Mouse (Mus musculus) urinary bladder, postnatal 25 days (tissue): ENCODE measurements at regions not wholly inside any gene's neighbourhood (a gene's known extent, or its start where the extent isn't known, plus 50 kb on each side); places are given as distances from the start of the nearest gene placed in this dataset.

Experiments
- DNase-seq: peaks from one replicate; pipeline ENCODE4 v3.0.0; 2022; ENCODE audit warnings: low spot score

DNA sequence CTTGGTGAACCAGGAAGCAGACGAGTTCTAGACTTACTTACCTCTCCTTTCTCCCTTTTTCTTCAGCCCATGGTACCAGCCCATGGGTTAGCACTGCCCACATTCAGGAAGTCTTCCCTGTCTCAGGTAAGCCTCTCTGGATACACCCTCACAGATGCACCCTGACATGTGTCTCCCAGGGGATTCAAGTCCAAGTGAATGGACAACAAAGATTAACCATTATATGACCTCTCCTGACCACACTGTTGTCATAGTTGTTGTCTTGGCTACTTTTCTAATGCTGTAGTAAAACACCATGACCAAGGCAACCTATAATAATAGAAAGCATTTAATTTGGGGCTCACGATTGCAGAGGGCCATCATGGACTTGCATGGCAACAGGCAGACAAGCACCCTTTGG lies 98.8 kb upstream of the Vash1 start:
- DNase-seq: no peak

DNA sequence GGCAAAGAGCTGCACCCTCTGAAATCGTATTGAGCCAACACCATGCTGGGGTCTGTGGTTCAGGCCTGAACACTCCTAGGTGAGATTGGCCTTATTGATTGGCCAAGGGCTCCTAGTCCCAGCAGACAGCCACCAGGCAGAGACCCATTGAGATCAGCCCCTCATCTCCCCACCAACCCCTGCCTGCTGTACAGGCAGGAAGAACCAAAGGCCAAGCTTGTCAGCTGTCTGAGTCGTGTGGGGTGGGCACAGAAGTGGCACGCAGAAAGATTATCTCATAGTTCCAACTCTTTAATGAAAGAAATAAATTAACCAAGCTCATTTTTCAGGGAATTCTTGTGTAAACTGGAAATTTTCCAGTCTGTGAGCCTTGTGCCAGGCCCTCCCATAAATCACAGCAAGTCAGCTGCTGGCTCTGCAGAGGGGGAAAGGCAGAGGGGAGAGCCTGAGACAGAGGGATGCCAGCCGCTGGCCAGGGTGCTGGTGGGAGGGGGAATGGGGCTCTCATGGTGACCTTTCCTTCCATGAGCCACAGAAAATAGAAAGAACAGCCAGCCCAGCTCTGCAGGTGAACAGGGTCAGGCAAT lies 98.3 kb upstream of the Vash1 start:
- DNase-seq: no peak

DNA sequence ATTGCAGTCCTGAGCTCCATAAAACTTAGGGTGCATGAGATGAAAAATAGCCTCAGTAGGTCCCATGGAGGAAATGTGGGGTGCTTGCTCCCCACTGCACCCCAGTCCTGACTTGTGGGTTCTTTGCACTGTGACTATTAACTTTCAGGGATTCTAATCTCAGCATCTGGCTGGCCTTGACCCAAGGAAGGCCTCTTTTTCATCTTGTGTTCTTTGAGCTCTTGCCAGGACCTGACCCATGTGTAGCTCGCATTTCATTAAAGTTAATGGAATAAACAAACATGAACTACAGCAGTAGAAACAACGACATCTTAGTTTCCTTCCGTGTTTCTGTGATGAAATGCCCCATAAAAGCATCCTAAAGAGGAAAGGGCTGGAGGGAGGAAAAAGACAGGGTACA lies 96.4 kb upstream of the Vash1 start:
- DNase-seq: no peak

DNA sequence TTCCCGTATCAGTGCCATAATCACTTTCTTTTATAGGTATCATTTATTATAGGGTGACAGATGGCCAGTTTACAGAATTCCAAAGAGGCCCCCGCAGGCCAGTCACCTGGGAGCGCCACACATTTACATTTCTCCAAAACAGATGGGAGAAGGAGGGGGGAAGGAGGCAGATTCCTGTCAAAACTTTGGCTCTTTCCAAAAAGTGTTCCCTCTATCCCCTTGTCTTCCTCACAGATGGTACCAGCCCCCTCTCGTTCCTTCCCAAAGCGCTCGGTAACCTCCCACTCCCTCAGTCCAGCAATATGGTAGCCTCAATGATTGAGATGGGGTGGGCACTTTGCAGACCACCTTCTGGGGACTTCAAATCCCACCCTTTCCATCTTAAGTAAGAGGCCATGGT lies 90.5 kb upstream of the Vash1 start:
- no peak for DNase-seq

DNA sequence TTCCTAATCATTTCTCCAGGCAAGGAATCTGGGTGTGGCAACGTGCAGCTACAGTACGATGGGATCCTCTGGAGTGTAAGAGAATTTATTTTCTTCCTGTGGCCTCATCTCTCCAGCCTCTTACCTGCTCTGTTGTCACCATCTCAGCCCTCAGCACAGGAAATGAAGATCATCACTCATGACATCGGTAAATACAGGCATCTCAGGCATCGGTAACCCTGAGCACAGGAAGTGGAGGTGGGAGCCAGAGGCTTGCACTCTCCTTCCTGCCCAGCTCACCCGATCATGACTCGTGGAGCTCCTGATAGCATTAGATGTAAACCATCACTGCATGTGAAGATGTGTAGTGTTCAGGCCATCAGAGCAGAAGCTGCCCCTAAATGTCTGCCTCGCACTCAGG lies 86.0 kb upstream of the Vash1 start:
- DNase-seq: no peak

DNA sequence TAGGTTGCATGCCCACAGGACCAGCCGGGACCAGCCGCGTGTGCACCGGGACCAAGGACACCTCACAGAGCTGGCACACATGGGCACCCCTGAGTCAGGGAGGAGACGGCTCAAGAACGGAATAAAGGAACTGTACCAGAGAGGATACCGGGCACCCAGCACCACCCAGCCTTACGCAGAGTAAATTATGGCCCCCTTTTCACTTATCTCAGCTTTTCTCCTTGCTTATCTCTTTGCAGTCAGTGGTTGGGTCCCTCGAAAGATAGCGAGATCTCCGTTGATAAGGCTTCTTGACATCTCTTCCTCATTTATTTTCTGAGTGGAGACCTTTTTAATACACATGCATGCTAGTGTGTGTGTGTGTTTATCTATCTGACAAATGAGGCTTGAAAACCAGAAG lies 83.9 kb upstream of the Vash1 start:
- no peak for DNase-seq

DNA sequence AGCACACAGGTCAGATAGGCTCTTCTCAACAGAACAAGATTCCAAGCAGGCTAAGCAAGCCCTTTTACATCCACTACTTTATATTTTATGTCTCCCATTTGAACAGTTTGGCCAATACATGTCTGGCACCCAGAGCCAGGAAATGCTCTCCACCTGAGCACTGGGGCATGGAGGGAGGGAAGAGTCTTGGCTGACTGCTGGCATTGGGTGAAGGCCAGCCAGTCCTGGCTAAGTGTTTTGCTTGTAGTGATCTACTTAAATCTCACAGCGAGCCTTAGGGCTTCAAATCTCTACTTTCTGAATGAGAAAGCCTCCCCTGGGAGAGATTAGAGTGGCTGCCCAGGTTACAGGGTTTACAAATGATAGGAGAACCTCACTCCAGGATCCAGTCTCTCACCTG lies 78.5 kb upstream of the Vash1 start:
- no peak for DNase-seq

DNA sequence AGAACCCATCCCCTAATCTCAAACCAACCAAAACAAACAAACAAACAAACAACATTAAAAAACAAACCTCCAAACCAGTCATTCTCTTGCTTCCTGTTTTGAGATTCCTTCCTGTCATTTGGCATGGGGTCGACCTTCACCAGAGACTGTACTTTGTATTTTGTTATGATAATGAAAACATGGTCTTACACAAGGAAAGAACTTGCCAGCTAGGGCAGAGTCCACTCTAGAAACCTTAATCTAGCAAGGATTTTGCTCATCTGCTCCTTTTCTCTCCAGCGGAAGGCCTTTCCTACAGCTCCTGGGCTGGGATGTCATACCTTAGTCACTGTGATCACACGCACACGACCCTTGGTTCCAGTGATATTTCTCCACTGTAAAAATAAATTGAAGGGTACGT lies 75.0 kb upstream of the Vash1 start:
- DNase-seq: no peak

DNA sequence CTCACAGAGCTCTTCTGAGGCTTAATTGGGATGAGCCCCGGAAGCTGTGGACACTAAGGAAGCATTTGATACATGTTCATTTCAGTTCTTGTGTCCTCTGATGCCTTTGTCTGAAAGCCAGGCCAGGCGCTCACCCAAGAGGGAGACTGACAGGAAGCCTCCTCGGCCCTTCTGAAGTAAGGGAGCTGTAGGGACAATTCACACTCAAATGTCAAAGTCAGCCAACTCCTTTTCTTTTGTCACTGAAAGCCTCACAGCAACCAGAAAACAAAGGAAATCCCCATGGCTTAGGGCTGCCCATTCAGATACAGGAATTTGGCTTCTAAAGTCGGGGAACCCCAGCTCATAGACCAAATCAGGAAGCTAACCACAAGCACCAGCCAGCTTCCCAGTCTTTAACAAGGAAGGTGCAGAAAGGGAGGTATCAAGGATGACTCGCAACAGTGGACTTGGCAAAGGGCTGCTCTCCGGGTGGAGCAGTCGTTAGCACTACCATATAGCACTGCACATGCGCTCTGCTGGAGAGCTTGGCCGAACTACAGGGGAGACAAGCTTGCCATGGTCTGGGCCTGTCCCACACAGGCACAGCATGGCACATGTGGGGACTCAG lies 66.0 kb upstream of the Vash1 start:
- no peak for DNase-seq

DNA sequence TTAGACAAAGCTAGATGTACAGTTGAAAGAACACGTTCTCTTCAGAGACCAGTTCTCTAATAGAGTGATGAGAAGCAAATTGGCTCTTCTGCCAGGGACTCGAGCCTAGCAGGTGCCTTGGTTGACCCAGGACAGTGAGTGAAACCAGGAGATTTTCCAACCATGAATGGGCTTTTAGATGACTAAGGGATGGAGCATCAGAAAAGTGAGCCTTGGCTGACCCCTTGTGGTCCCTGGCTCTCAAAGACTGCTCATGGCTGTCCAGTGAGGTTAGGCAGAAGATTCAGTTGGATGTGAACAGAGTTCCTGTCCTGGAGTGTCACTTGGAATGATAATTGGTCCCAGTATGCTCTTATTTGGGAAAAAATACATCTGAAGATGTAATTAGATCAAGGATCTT lies 64.3 kb upstream of the Vash1 start:
- peak; percentile 6 for DNase-seq

DNA sequence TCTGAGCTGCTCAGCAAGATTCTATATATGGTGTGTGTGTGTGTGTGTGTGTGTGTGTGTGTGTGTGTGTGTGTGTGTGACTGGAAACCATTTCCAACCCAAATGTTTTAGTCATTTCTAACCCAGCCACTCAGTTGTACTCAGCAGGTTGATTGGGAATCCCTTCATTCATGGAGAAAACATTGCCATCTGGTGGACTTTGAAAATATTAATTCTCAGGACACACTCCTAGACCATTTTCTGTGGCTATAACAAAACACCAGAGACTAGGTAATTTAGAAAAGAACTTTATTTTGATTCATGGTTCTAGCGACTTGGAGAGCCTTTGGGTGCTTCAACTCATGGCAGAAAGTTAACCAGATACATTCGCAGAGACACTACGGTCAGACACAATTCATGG lies 62.2 kb upstream of the Vash1 start:
- DNase-seq: no peak

DNA sequence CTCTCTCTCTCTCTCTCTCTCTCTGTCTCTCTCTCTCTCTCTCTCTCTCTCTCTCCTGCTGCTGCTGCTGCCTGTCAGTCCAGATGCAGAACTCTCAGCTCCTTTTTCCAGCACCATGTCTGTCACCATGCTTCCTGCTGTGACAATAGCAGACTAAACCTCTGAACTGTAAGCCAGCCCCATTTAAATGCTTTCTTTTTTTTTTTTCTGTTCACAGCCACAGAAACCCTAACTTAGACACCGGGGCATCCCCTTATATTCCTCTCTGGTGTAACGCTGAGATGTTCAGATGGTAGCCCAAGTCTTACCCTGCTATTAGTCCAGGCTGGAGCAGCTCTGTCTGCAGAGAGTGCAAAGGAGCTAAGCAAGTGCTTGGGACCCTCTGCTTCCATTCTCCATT lies 54.3 kb upstream of the Vash1 start:
- DNase-seq: no peak

DNA sequence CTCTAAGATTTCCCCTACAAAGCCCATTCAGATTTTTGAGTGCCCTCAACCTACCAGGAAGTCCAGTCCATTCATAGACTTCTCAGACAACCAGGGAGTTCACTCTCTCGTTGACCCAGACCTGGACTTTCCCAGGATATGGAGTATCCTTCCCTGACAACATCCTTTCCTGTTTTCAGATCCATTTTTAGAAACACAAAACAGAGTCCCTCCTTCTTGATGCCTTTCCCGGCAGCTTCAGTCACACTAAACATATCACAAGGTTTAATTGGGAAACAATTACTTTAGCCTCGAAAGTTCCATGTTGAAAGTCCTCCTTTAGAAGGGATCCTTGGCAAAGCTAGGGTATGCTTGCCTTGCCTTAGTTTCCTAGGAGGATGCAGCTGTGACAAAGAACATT lies 51.8 kb upstream of the Vash1 start:
- no peak for DNase-seq

DNA sequence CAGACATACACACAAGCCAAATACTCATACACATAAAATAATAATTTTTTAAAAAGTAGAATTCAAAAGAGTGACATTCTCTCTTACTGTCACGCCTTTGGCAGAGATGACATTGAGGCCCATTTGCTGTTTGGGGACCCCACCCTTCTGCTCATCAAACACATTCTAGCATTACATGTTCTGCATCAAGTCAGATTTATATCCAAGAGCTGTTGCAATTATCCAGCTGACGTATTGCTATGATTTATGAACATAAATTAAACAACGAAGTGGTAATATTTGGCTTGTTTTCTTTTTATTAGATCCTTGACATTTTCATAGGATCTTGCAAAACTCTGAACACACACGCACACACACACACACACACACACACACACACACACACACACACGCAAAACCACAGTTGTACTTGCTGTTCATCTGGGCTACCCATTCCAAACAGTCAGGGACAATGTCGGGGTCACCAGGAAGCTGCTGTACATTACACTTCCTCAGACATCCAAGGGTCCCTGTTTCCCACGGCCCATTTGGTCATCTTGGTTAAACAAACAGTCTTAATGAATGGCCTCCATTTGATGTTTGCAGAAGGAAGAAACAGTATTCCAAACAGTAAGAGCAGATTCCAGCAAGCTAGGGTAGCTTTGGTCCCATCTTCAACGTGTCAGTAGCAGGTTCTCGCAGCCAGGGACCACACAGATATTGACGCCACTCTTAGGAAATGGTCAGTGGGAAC lies 50.3 kb upstream of the Vash1 start:
- DNase-seq: no peak
